Mouse (Mus musculus) brain, adult 2 months (tissue): ENCODE measurements around the gene Ift81.

Experiments
- DNase-seq: peaks from one replicate; pipeline ENCODE4 v3.0.0; 2011; ENCODE audit warnings: low read depth, low spot score

Ift81 gene

GRCm38 (mm10) chr5:122547810-122548209 lies 66.5 kb downstream of the Ift81 start:
- no peak for DNase-seq

GRCm38 (mm10) chr5:122547251-122547714 lies 67.0 kb downstream of the Ift81 start:
- DNase-seq = peak; percentile 92

GRCm38 (mm10) chr5:122543392-122543791 lies 70.9 kb downstream of the Ift81 start:
- no peak for DNase-seq

- DNase-seq = peak; percentile 36
Observed at GRCm38 (mm10) chr5:122541871-122542270, 72.4 kb downstream of the Ift81 start.

GRCm38 (mm10) chr5:122538077-122538476 lies 76.2 kb downstream of the Ift81 start:
- DNase-seq = no peak

- no peak for DNase-seq
Observed at GRCm38 (mm10) chr5:122537654-122538053, 76.7 kb downstream of the Ift81 start.

GRCm38 (mm10) chr5:122533884-122534283 lies 80.4 kb downstream of the Ift81 start:
- DNase-seq = no peak

GRCm38 (mm10) chr5:122529913-122530604 lies 84.3 kb downstream of the Ift81 start:
- DNase-seq = no peak

GRCm38 (mm10) chr5:122529316-122529715 lies 85.0 kb downstream of the Ift81 start:
- DNase-seq = peak; percentile 77

- DNase-seq = no peak
Observed at GRCm38 (mm10) chr5:122528591-122528990, 85.7 kb downstream of the Ift81 start.

- no peak for DNase-seq
Observed at GRCm38 (mm10) chr5:122527761-122528160, 86.6 kb downstream of the Ift81 start.

- DNase-seq = no peak
Observed at GRCm38 (mm10) chr5:122526878-122527730, 87.2 kb downstream of the Ift81 start.

GRCm38 (mm10) chr5:122526405-122526804 lies 87.9 kb downstream of the Ift81 start:
- peak; percentile 31 for DNase-seq

- DNase-seq = peak; percentile 41
Observed at GRCm38 (mm10) chr5:122525238-122525931, 88.9 kb downstream of the Ift81 start.

GRCm38 (mm10) chr5:122524854-122525237 lies 89.5 kb downstream of the Ift81 start:
- DNase-seq = no peak

- no peak for DNase-seq
Observed at GRCm38 (mm10) chr5:122524244-122524643, 90.1 kb downstream of the Ift81 start.

- no peak for DNase-seq
Observed at GRCm38 (mm10) chr5:122521130-122521473, 93.2 kb downstream of the Ift81 start.

- no peak for DNase-seq
Observed at GRCm38 (mm10) chr5:122520254-122521129, 93.8 kb downstream of the Ift81 start.

GRCm38 (mm10) chr5:122519043-122519660 lies 95.2 kb downstream of the Ift81 start:
- DNase-seq = no peak

- DNase-seq = no peak
Observed at GRCm38 (mm10) chr5:122518247-122518646, 96.1 kb downstream of the Ift81 start.

GRCm38 (mm10) chr5:122516901-122517300 lies 97.4 kb downstream of the Ift81 start:
- no peak for DNase-seq
